ENCODE assay signal across 24 mouse cellular contexts in the genomic region with DNA sequence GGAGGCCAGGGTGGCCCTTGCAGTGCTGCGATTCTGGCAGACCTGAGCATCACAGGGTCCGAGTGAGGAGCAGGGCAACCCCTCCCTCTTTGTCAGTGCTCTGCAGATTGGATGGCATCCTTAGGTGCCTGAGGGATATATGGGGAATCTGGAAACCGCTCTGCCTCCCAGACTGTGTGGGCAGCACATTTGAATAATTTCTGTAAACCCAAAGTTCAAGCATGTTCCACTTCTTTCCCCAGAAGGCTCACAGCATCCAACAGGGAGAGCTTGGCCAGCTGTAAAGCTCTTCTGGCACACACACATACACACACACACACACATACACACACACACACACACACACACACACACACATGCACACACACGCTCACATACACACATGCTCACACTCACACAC. TPM values are rescaled to one million over a fixed set of nuclear protein-coding genes. Genes with fewer than 3 reads are reported as not detected.
DNase-seq lines count a peak whose midpoint lies in the region; ATAC-seq and TF ChIP-seq lines count a peak whose summit lies in the region.
"Had no signal": no experiment of that assay in that cellular context is flagged by ENCODE, and none has a peak within 500 bp of the region (broad histone marks: within the 10 kb centered on the region; RNA-seq: fewer than 3 reads in every experiment).

No protein-coding gene starts in this region.

- H3K4me3 ChIP-seq in forebrain, embryonic 10.5 days, result no peak overlapping the region
- H3K4me3 ChIP-seq in forebrain, embryonic 11.5 days (ENCODE audit: low read depth, low read length), result no peak overlapping the region
- H3K4me3 ChIP-seq in forebrain, embryonic 15.5 days, result no peak overlapping the region
- no peak overlapping the region for H3K4me3 ChIP-seq in midbrain, embryonic 16.5 days (ENCODE audit: low read depth, low read length)
- H3K4me3 ChIP-seq in heart, adult 2 months, result no peak overlapping the region
- H3K4me3 ChIP-seq: erythroblast, embryonic 14.5 days; myocyte; stomach, embryonic 15.5 days had no signal

- intact Hi-C loops in left cerebral cortex, postnatal 14 days (cut with DNase I), result no loop called here
- intact Hi-C loops in left cerebral cortex, postnatal 4 days (cut with DNase I), result no loop called here
- intact Hi-C loops in heart, adult 2 months (cut with DNase I), result no loop called here

- no peak for TF ChIP-seq EP300 in heart, adult 2 months (IDR thresholded peaks at IDR 0.05; ENCODE audit: insufficient read depth, low read depth, low read length)

- DNase-seq in forebrain, embryonic 10.5 days (ENCODE audit: extremely low spot score, low spot score), result no peak
- no peak for DNase-seq in forebrain, embryonic 11.5 days (ENCODE audit: low spot score)
- DNase-seq in left cerebral cortex, postnatal 14 days (ENCODE audit: low spot score in 2 of 2), result peak; percentile 41 to 76
- DNase-seq in left cerebral cortex, postnatal 4 days, result no peak
- no peak for DNase-seq in embryo, embryonic 10 days (ENCODE audit: low spot score)
- no peak for DNase-seq in heart, adult 2 months
- DNase-seq: adrenal gland, postnatal 10 days; cerebellum, adult 8-10 months; embryo, embryonic 11 days; gastrocnemius, postnatal 10 days; heart, postnatal 10 days; thymus, postnatal 25 days had no signal

- 70% methylated on average over 4 of the region's 4 CpGs for WGBS in forebrain, embryonic 10.5 days
- WGBS in forebrain, embryonic 11.5 days, result 57% methylated on average over 4 of the region's 4 CpGs
- 53% methylated on average over 4 of the region's 4 CpGs for WGBS in forebrain, embryonic 15.5 days
- WGBS in midbrain, embryonic 16.5 days, result 56% methylated on average over 4 of the region's 4 CpGs
- 69% methylated on average over 4 of the region's 4 CpGs for WGBS in heart, adult 2 months

- ATAC-seq in forebrain, embryonic 11.5 days (replicated peaks; ENCODE audit: low FRiP score), result no peak
- ATAC-seq in forebrain, embryonic 15.5 days (replicated peaks), result 0 out of 2 replicates have a peak, but pooled peaks have one; percentile 16
- ATAC-seq in midbrain, embryonic 16.5 days, result peak; percentile 33; the same call in 1 of the 2 replicates

- no peaks in the 10 kb centered on the region for H3K36me3 ChIP-seq in forebrain, embryonic 10.5 days (replicated peaks)
- no peaks in the 10 kb centered on the region for H3K36me3 ChIP-seq in forebrain, embryonic 11.5 days (ENCODE audit: control insufficient read depth, insufficient read depth, low read length)
- H3K36me3 ChIP-seq in forebrain, embryonic 15.5 days, result no peaks in the 10 kb centered on the region
- no peaks in the 10 kb centered on the region for H3K36me3 ChIP-seq in midbrain, embryonic 16.5 days (ENCODE audit: control insufficient read depth, insufficient read depth, low read length)
- H3K36me3 ChIP-seq in heart, adult 2 months (ENCODE audit: control insufficient read depth, insufficient read depth, low read length), result no peaks in the 10 kb centered on the region
- H3K36me3 ChIP-seq: stomach, embryonic 15.5 days had no signal

- TF ChIP-seq CTCF in heart, adult 2 months (IDR thresholded peaks at IDR 0.05), result no peak

- no peaks in the 10 kb centered on the region for H3K9me3 ChIP-seq in forebrain, embryonic 10.5 days
- H3K9me3 ChIP-seq in forebrain, embryonic 11.5 days (ENCODE audit: control insufficient read depth, low read length), result no peaks in the 10 kb centered on the region
- no peaks in the 10 kb centered on the region for H3K9me3 ChIP-seq in forebrain, embryonic 15.5 days
- no peaks in the 10 kb centered on the region for H3K9me3 ChIP-seq in midbrain, embryonic 16.5 days (replicated peaks; ENCODE audit: control insufficient read depth, low read length, poor library complexity, severe bottlenecking)
- H3K9me3 ChIP-seq: stomach, embryonic 15.5 days had no signal

- no peaks in the 10 kb centered on the region for H3K79me2 ChIP-seq in heart, adult 2 months (replicated peaks; ENCODE audit: control insufficient read depth, insufficient read depth, low read length)

- H3K27ac ChIP-seq in forebrain, embryonic 10.5 days, result 0 out of 2 replicates have a peak overlapping the region, but pooled peaks have one; percentile 20
- no peak overlapping the region for H3K27ac ChIP-seq in forebrain, embryonic 11.5 days (ENCODE audit: low read depth, low read length)
- H3K27ac ChIP-seq in forebrain, embryonic 15.5 days (replicated peaks), result 0 out of 2 replicates have a peak overlapping the region, but pooled peaks have one; percentile 27
- H3K27ac ChIP-seq in midbrain, embryonic 16.5 days (ENCODE audit: low read length), result peak overlapping the region; percentile 60
- no peak overlapping the region for H3K27ac ChIP-seq in heart, adult 2 months
- H3K27ac ChIP-seq: kidney, postnatal 0 days; stomach, embryonic 15.5 days had no signal

- no peak overlapping the region for H3K9ac ChIP-seq in forebrain, embryonic 11.5 days (ENCODE audit: low read length)
- H3K9ac ChIP-seq in forebrain, embryonic 15.5 days (replicated peaks), result no peak overlapping the region
- H3K9ac ChIP-seq in midbrain, embryonic 16.5 days (ENCODE audit: low read depth, low read length), result no peak overlapping the region
- H3K9ac ChIP-seq in heart, adult 2 months (ENCODE audit: low read depth, low read length), result no peak overlapping the region
- H3K9ac ChIP-seq: lung, embryonic 14.5 days; stomach, embryonic 15.5 days had no signal

- no peak overlapping the region for H3K4me2 ChIP-seq in forebrain, embryonic 11.5 days (ENCODE audit: low read depth, low read length, severe bottlenecking)
- H3K4me2 ChIP-seq in forebrain, embryonic 15.5 days (replicated peaks), result no peak overlapping the region
- 0 out of 2 replicates have a peak overlapping the region, but pooled peaks have one; percentile 7 for H3K4me2 ChIP-seq in midbrain, embryonic 16.5 days (ENCODE audit: low read length)
- H3K4me2 ChIP-seq: lung, embryonic 14.5 days; stomach, embryonic 15.5 days had no signal

- peaks cover 52% of the 10 kb centered on the region for H3K4me1 ChIP-seq in forebrain, embryonic 10.5 days
- peaks cover 7% of the 10 kb centered on the region; the same call in 1 of the 2 replicates for H3K4me1 ChIP-seq in forebrain, embryonic 11.5 days (replicated peaks; ENCODE audit: control insufficient read depth, insufficient read depth, low read length)
- H3K4me1 ChIP-seq in forebrain, embryonic 15.5 days, result peaks cover 22% of the 10 kb centered on the region
- peaks cover 27% of the 10 kb centered on the region for H3K4me1 ChIP-seq in midbrain, embryonic 16.5 days (ENCODE audit: control insufficient read depth, insufficient read depth, low read length)
- H3K4me1 ChIP-seq in heart, adult 2 months (ENCODE audit: control insufficient read depth, insufficient read depth, low read length), result no peaks in the 10 kb centered on the region
- H3K4me1 ChIP-seq: stomach, embryonic 15.5 days had no signal

- peaks cover 25% of the 10 kb centered on the region for H3K27me3 ChIP-seq in forebrain, embryonic 10.5 days (ENCODE audit: poor library complexity, severe bottlenecking)
- H3K27me3 ChIP-seq in forebrain, embryonic 11.5 days (ENCODE audit: control insufficient read depth, insufficient read depth, low read length), result peaks cover 4% of the 10 kb centered on the region
- H3K27me3 ChIP-seq in forebrain, embryonic 15.5 days, result peaks cover 15% of the 10 kb centered on the region; the same call in 1 of the 2 replicates
- H3K27me3 ChIP-seq in midbrain, embryonic 16.5 days (ENCODE audit: control insufficient read depth, insufficient read depth, low read depth, low read length), result no peaks in the 10 kb centered on the region
- no peaks in the 10 kb centered on the region for H3K27me3 ChIP-seq in heart, adult 2 months (ENCODE audit: control insufficient read depth, insufficient read depth, low read length)
- H3K27me3 ChIP-seq: stomach, embryonic 15.5 days had no signal

- no peak for TF ChIP-seq POLR2A in heart, adult 2 months (IDR thresholded peaks at IDR 0.05; ENCODE audit: insufficient read depth, low read depth, low read length)

RNA-seq across cellular contexts. Expression of gene Cdk18, which starts 4.2 kb away (rescaled TPM):
- 1.4 and 1.5 TPM in 2 replicates for polyA plus RNA-seq in forebrain, embryonic 10.5 days (2016; fragmentation: Nextera tagmentation; extraction: Ambion mirVana)
- 0.35 and 0.96 TPM in 2 replicates for polyA plus RNA-seq in forebrain, embryonic 11.5 days (2014; fragmentation: Nextera tagmentation; extraction: Ambion mirVana)
- 10 to 100 TPM; 17.0 to 28.3 TPM for total RNA-seq in left cerebral cortex, postnatal 14 days (2021)
- 10 to 100 TPM in 1 of 2 experiments, 1 to 10 TPM in 1; 9.3 to 11.5 TPM for total RNA-seq in left cerebral cortex, postnatal 4 days (2021)
- polyA plus RNA-seq in forebrain, embryonic 15.5 days (2015; fragmentation: Nextera tagmentation; extraction: Ambion mirVana), result 0.18 and 0.69 TPM in 2 replicates
- polyA plus RNA-seq in midbrain, embryonic 16.5 days (2015; fragmentation: Nextera tagmentation; extraction: Ambion mirVana), result 1.7 and 2.4 TPM in 2 replicates
- total RNA-seq in heart, adult 2 months (2021), result 10 to 100 TPM; 14.0 to 15.8 TPM
- polyA plus RNA-seq in heart, adult 2 months (2012; rRNA removed), result 20.9 and 25.1 TPM in 2 replicates
- polyA plus RNA-seq: erythroblast, embryonic 14.5 days had no signal

RNA-seq across cellular contexts. Expression of gene Lemd1, which starts 47.5 kb away (rescaled TPM):
- 4.1 and 4.2 TPM in 2 replicates for polyA plus RNA-seq in forebrain, embryonic 10.5 days (2016; fragmentation: Nextera tagmentation; extraction: Ambion mirVana)
- 8.1 and 12.1 TPM in 2 replicates for polyA plus RNA-seq in forebrain, embryonic 11.5 days (2014; fragmentation: Nextera tagmentation; extraction: Ambion mirVana)
- total RNA-seq in left cerebral cortex, postnatal 14 days (2021), result 1 to 10 TPM; 4.1 to 4.6 TPM
- 10 to 100 TPM in 1 of 2 experiments, 1 to 10 TPM in 1; 8.8 to 10.1 TPM for total RNA-seq in left cerebral cortex, postnatal 4 days (2021)
- 13.9 and 16.2 TPM in 2 replicates for polyA plus RNA-seq in forebrain, embryonic 15.5 days (2015; fragmentation: Nextera tagmentation; extraction: Ambion mirVana)
- polyA plus RNA-seq in midbrain, embryonic 16.5 days (2015; fragmentation: Nextera tagmentation; extraction: Ambion mirVana), result 16.2 and 18.0 TPM in 2 replicates
- not detected for total RNA-seq in heart, adult 2 months (2021)
- 0.20 TPM in 1 of 2 replicates, not detected in the other for polyA plus RNA-seq in heart, adult 2 months (2012; rRNA removed)
- total RNA-seq: CH12.LX; gastrocnemius, postnatal 10 days; heart, adult 8-10 months; heart, postnatal 10 days; liver, adult 2 months; megakaryocyte progenitor cell, adult 5-6 weeks had no signal
- polyA plus RNA-seq: erythroblast, embryonic 14.5 days; liver, adult 2 months had no signal

RNA-seq across cellular contexts. Expression of gene AC124108.1, which starts 47.5 kb away (rescaled TPM):
- 1.8 and 3.3 TPM in 2 replicates for polyA plus RNA-seq in forebrain, embryonic 10.5 days (2016; fragmentation: Nextera tagmentation; extraction: Ambion mirVana)
- 4.7 and 5.6 TPM in 2 replicates for polyA plus RNA-seq in forebrain, embryonic 11.5 days (2014; fragmentation: Nextera tagmentation; extraction: Ambion mirVana)
- total RNA-seq in left cerebral cortex, postnatal 14 days (2021), result 1 to 10 TPM; 3.7 to 3.9 TPM
- 1 to 10 TPM; 3.6 to 4.2 TPM for total RNA-seq in left cerebral cortex, postnatal 4 days (2021)
- 2.5 and 2.8 TPM in 2 replicates for polyA plus RNA-seq in forebrain, embryonic 15.5 days (2015; fragmentation: Nextera tagmentation; extraction: Ambion mirVana)
- 2.8 and 4.0 TPM in 2 replicates for polyA plus RNA-seq in midbrain, embryonic 16.5 days (2015; fragmentation: Nextera tagmentation; extraction: Ambion mirVana)
- total RNA-seq in heart, adult 2 months (2021), result under 1 TPM in 1 of 2 experiments, not detected in 1; 0.05 TPM
- 0.06 TPM in 1 of 2 replicates, not detected in the other for polyA plus RNA-seq in heart, adult 2 months (2012; rRNA removed)
- total RNA-seq: CH12.LX; heart, postnatal 10 days; liver, adult 2 months; megakaryocyte progenitor cell, adult 5-6 weeks had no signal
- polyA plus RNA-seq: erythroblast, embryonic 14.5 days; liver, adult 2 months; small intestine, adult 2 months had no signal

Comparison
In these comparisons a context has a peak if more than half of its experiments do, and no peak if none do; other contexts are left out.
1. DNase-seq: peak in left cerebral cortex, postnatal 14 days (2 of 2); none in forebrain, embryonic 10.5 days (single experiment), forebrain, embryonic 11.5 days (single experiment), left cerebral cortex, postnatal 4 days (single experiment), embryo, embryonic 10 days (single experiment) and heart, adult 2 months (0 of 2).
2. H3K27ac ChIP-seq: peak in forebrain, embryonic 10.5 days (single experiment), forebrain, embryonic 15.5 days (single experiment) and midbrain, embryonic 16.5 days (single experiment); none in forebrain, embryonic 11.5 days (single experiment) and heart, adult 2 months (single experiment).